Comparison of ENCODE assay signal across 17 mouse cellular contexts in genomic region chr16:27307189-27307588, GRCm38 (mm10). TPM values are rescaled to one million over a fixed set of nuclear protein-coding genes. Genes with fewer than 3 reads are reported as not detected.
DNase-seq lines count a peak whose midpoint lies in the region; ATAC-seq and TF ChIP-seq lines count a peak whose summit lies in the region.
"Not testable (repeated sequence)": the region's sequence is repeated elsewhere in the genome, so short reads cannot be mapped to it uniquely, and the experiment has no call there.
"Had no signal": no experiment of that assay in that cellular context is flagged by ENCODE, and none has a peak within 500 bp of the region (broad histone marks: within the 10 kb centered on the region; RNA-seq: fewer than 3 reads in every experiment).

Ostn (plus strand) TSS chr16:27307489.

- 58% methylated on average over 4 of the region's 4 CpGs for WGBS in embryonic facial prominence, embryonic 14.5 days

- H3ac ChIP-seq in myocyte (ENCODE audit: control insufficient read depth, insufficient read length) = not testable (repeated sequence)

- TF ChIP-seq CTCF in CH12.LX (conservative IDR thresholded peaks at IDR 0.05 in 1 of 2, IDR thresholded peaks at IDR 0.05 in 1 of 2; ENCODE audit: low read depth in 2 of 2, low read length in 2 of 2); gastrocnemius, adult 2 months (IDR thresholded peaks at IDR 0.05): not testable (repeated sequence)

- not testable (repeated sequence) for H3K79me2 ChIP-seq in CH12.LX (replicated peaks; ENCODE audit: control insufficient read depth, extremely low read depth, insufficient read depth, poor library complexity, severe bottlenecking); myocyte (ENCODE audit: control insufficient read depth, insufficient read depth)

- not testable (repeated sequence) for H3K4me1 ChIP-seq in CH12.LX (ENCODE audit: control insufficient read depth in 1 of 2, insufficient read depth in 2 of 2); embryonic facial prominence, embryonic 14.5 days (ENCODE audit: control insufficient read depth, insufficient read depth, low read length)

- H3K4me3 ChIP-seq in CH12.LX (replicated peaks in 1 of 3; ENCODE audit: low read depth in 2 of 3, low read length in 2 of 3, poor library complexity in 1 of 3); embryonic facial prominence, embryonic 14.5 days (ENCODE audit: low read depth, low read length); gastrocnemius, adult 2 months; myocyte: not testable (repeated sequence)

- TF ChIP-seq RAD21 in CH12.LX (IDR thresholded peaks at IDR 0.05; ENCODE audit: low read depth, low read length) = not testable (repeated sequence)

- not testable (repeated sequence) for H3K4me2 ChIP-seq in CH12.LX (ENCODE audit: insufficient read depth, low read depth, poor library complexity, severe bottlenecking); embryonic facial prominence, embryonic 14.5 days (ENCODE audit: low read depth, low read length); myocyte (ENCODE audit: low read depth)

- not testable (repeated sequence) for DNase-seq in CH12.LX (ENCODE audit: extremely low read depth); embryonic facial prominence, embryonic 14.5 days (ENCODE audit: low spot score); gastrocnemius, adult 18-20 months (ENCODE audit: low spot score); gastrocnemius, adult 2 months; gastrocnemius, adult 8-10 months (ENCODE audit: low spot score in 2 of 2)

- in situ Hi-C loops in CH12.LX (cut with MboI; ENCODE audit: low pct_ligation_motif_present, low pct_unique_long_range_greater_than_20kb, low sequenced_read_pairs) = not testable (repeated sequence)

- not testable (repeated sequence) for TF ChIP-seq POLR2A in CH12.LX (IDR thresholded peaks at IDR 0.05; ENCODE audit: low read depth, low read length); myocyte (IDR thresholded peaks at IDR 0.05; ENCODE audit: insufficient read length, low read depth)

- not testable (repeated sequence) for H3K9me3 ChIP-seq in CH12.LX (replicated peaks; ENCODE audit: low read length); embryonic facial prominence, embryonic 14.5 days (ENCODE audit: control insufficient read depth, low read length)

- not testable (repeated sequence) for H3K27ac ChIP-seq in CH12.LX (ENCODE audit: insufficient read depth, low read depth); embryonic facial prominence, embryonic 14.5 days (replicated peaks; ENCODE audit: low read depth, low read length)
- H3K27ac ChIP-seq in gastrocnemius, adult 2 months = peak within 1 kb of the TSS; percentile 16; the same call in 1 of the 2 replicates

- TF ChIP-seq EP300 in CH12.LX (IDR thresholded peaks at IDR 0.05; ENCODE audit: low read length) = not testable (repeated sequence)

- 0 out of 2 replicates have a peak within 1 kb of the TSS, but pooled peaks have one; percentile 6 for H3K9ac ChIP-seq in CH12.LX (ENCODE audit: insufficient read depth, low read depth)
- not testable (repeated sequence) for H3K9ac ChIP-seq in embryonic facial prominence, embryonic 14.5 days (ENCODE audit: low read depth, low read length)

- intact Hi-C loops in gastrocnemius, adult 2 months (cut with DNase I) = not testable (repeated sequence)

- H3K36me3 ChIP-seq in CH12.LX (replicated peaks in 1 of 2; ENCODE audit: control insufficient read depth in 1 of 2, insufficient read depth in 1 of 2, low read length in 1 of 2); embryonic facial prominence, embryonic 14.5 days (ENCODE audit: control insufficient read depth, insufficient read depth, low read length); myocyte (ENCODE audit: control insufficient read depth, insufficient read depth): not testable (repeated sequence)

- dilution Hi-C loops in CH12.LX (cut with MboI; ENCODE audit: extremely low pct_ligation_motif_present, extremely low pct_unique_long_range_greater_than_20kb, low sequenced_read_pairs) = not testable (repeated sequence)

- H3K27me3 ChIP-seq in CH12.LX (replicated peaks); embryonic facial prominence, embryonic 14.5 days (replicated peaks; ENCODE audit: control insufficient read depth, insufficient read depth, low read length); myocyte (ENCODE audit: control insufficient read depth, insufficient read depth, insufficient read length): not testable (repeated sequence)

- not testable (repeated sequence) for ATAC-seq in embryonic facial prominence, embryonic 14.5 days (ENCODE audit: low read depth)

TF ChIP-seq in myocyte, 11 proteins besides CTCF, POLR2A, EP300 and RAD21:
- TF ChIP-seq CEBPB (IDR thresholded peaks at IDR 0.05; ENCODE audit: insufficient read depth, poor library complexity, severe bottlenecking) = 0 out of 2 replicates have a peak, but pooled peaks have one; percentile 66

RNA-seq across cellular contexts. Expression of gene Ostn, which starts in this region (rescaled TPM):
- total RNA-seq in CH12.LX (2012; rRNA removed) = 0.50 and 1.7 TPM in 2 replicates
- total RNA-seq in CH12.LX (2014; rRNA removed) = 1.0 and 1.2 TPM in 2 replicates
- polyA plus RNA-seq in CH12.LX (2012; ENCODE audit: insufficient read length, low read depth) = 0.67 TPM in 1 of 2 replicates, not detected in the other
- polyA plus RNA-seq in embryonic facial prominence, embryonic 14.5 days (2014; fragmentation: Nextera tagmentation; extraction: Ambion mirVana) = 9.5 and 11.8 TPM in 2 replicates
- 100 to 1,000 TPM in 1 of 2 experiments, 10 to 100 TPM in 1; 45.3 to 113 TPM for total RNA-seq in gastrocnemius, adult 18-20 months (2021)
- total RNA-seq in gastrocnemius, adult 2 months (2021) = 10 to 100 TPM; 11.8 to 11.9 TPM
- total RNA-seq in gastrocnemius, adult 8-10 months (2022) = 100 to 1,000 TPM in 3 of 4 experiments, 10 to 100 TPM in 1; 84.0 to 151 (median 108) TPM
- polyA plus RNA-seq in myocyte (2012; fragmentation: generic; extraction: Trizol) = 1.4 TPM
- total RNA-seq: adrenal gland, adult 18-20 months; adrenal gland, adult 2 months; adrenal gland, adult 8-10 months; adrenal gland, postnatal 14 days; adrenal gland, postnatal 25 days; adrenal gland, postnatal 36 days; ES-E14; G1E; MEL had no signal
- polyA plus RNA-seq: adrenal gland, adult 2 months; C2C12; CD4-positive, CD25-positive, alpha-beta regulatory T cell, adult 4 months; G1E had no signal

Comparison
In these comparisons a context has a peak if more than half of its experiments do, and no peak if none do; other contexts are left out.
1. RNA of gene Ostn (total RNA-seq): 84.0 to 151 TPM in gastrocnemius, adult 8-10 months, 45.3 to 113 TPM in gastrocnemius, adult 18-20 months and 11.8 to 11.9 TPM in gastrocnemius, adult 2 months; 0.50 to 1.7 TPM in CH12.LX; every median in the first group is over 4 times any median in the second.